Mouse (Mus musculus): Measurements from ENCODE around the gene Gpha2. TPM values are rescaled to one million over a fixed set of nuclear protein-coding genes. Genes with fewer than 3 reads are reported as not detected.

Gene Gpha2
- polyA plus RNA-seq, 1 experiment from 2014 or later, result not detected

GRCm38 (mm10) chr19:6260946-6261345 lies 34.8 kb downstream of the Gpha2 start:
- no peak for ATAC-seq
- H3K4me3 ChIP-seq (replicated peaks; ENCODE audit: low read length), result no peak overlapping the region
- 81% methylated on average over 4 of the region's 4 CpGs for WGBS
- peaks cover 20% of the 10 kb centered on the region for H3K36me3 ChIP-seq (ENCODE audit: control insufficient read depth, insufficient read depth)
- H3K27ac ChIP-seq (ENCODE audit: low read length), result no peak overlapping the region
- no peaks in the 10 kb centered on the region for H3K9me3 ChIP-seq (ENCODE audit: control insufficient read depth, low read length)
- H3K4me2 ChIP-seq (ENCODE audit: low read length), result no peak overlapping the region
- no peaks in the 10 kb centered on the region for H3K4me1 ChIP-seq (replicated peaks; ENCODE audit: control insufficient read depth, insufficient read depth, low read length)
- no peaks in the 10 kb centered on the region for H3K27me3 ChIP-seq (replicated peaks; ENCODE audit: control insufficient read depth, insufficient read depth, low read length)
- H3K9ac ChIP-seq (replicated peaks; ENCODE audit: low read depth, low read length), result no peak overlapping the region

- H3K4me2 ChIP-seq (ENCODE audit: low read length), result no peak overlapping the region
- no peak for ATAC-seq
- peaks cover 18% of the 10 kb centered on the region for H3K36me3 ChIP-seq (ENCODE audit: control insufficient read depth, insufficient read depth)
- H3K4me3 ChIP-seq (replicated peaks; ENCODE audit: low read length), result no peak overlapping the region
- H3K9ac ChIP-seq (replicated peaks; ENCODE audit: low read depth, low read length), result no peak overlapping the region
- H3K27ac ChIP-seq (ENCODE audit: low read length), result no peak overlapping the region
- no peaks in the 10 kb centered on the region for H3K9me3 ChIP-seq (ENCODE audit: control insufficient read depth, low read length)
- H3K27me3 ChIP-seq (replicated peaks; ENCODE audit: control insufficient read depth, insufficient read depth, low read length), result no peaks in the 10 kb centered on the region
- WGBS, result 91% methylated on average over 14 of the region's 14 CpGs
- H3K4me1 ChIP-seq (replicated peaks; ENCODE audit: control insufficient read depth, insufficient read depth, low read length), result no peaks in the 10 kb centered on the region
Measured at GRCm38 (mm10) chr19:6261379-6261778, 35.2 kb downstream of the Gpha2 start.

GRCm38 (mm10) chr19:6262222-6262621 lies 36.0 kb downstream of the Gpha2 start:
- H3K27me3 ChIP-seq (replicated peaks; ENCODE audit: control insufficient read depth, insufficient read depth, low read length), result no peaks in the 10 kb centered on the region

GRCm38 (mm10) chr19:6262839-6263433 lies 36.8 kb downstream of the Gpha2 start:
- Histone ChIP-seq H3K27ac (ENCODE audit: low read length) (no peak overlapping the region), H3K4me2 (ENCODE audit: low read length) (no peak overlapping the region), H3K4me3 (replicated peaks; ENCODE audit: low read length) (no peak overlapping the region), H3K9ac (replicated peaks; ENCODE audit: low read depth, low read length) (no peak overlapping the region), H3K27me3 (replicated peaks; ENCODE audit: control insufficient read depth, insufficient read depth, low read length) (no peaks in the 10 kb centered on the region), H3K36me3 (ENCODE audit: control insufficient read depth, insufficient read depth) (peaks cover 6% of the 10 kb centered on the region), H3K4me1 (replicated peaks; ENCODE audit: control insufficient read depth, insufficient read depth, low read length) (0 out of 2 replicates have a peak, but pooled peaks cover 2% of the 10 kb centered on the region), H3K9me3 (ENCODE audit: control insufficient read depth, low read length) (no peaks in the 10 kb centered on the region)
- no peak for ATAC-seq
- 91% methylated on average over 8 of the region's 8 CpGs for WGBS

More at GRCm38 (mm10) chr19:6262222-6262621, 36.0 kb downstream of the Gpha2 start:
- no peak overlapping the region for H3K9ac ChIP-seq (replicated peaks; ENCODE audit: low read depth, low read length)
- no peak overlapping the region for H3K4me3 ChIP-seq (replicated peaks; ENCODE audit: low read length)
- H3K4me1 ChIP-seq (replicated peaks; ENCODE audit: control insufficient read depth, insufficient read depth, low read length), result no peaks in the 10 kb centered on the region
- peaks cover 12% of the 10 kb centered on the region for H3K36me3 ChIP-seq (ENCODE audit: control insufficient read depth, insufficient read depth)
- no peaks in the 10 kb centered on the region for H3K9me3 ChIP-seq (ENCODE audit: control insufficient read depth, low read length)
- WGBS, result 60% methylated on average over 7 of the region's 7 CpGs
- H3K4me2 ChIP-seq (ENCODE audit: low read length), result no peak overlapping the region
- H3K27ac ChIP-seq (ENCODE audit: low read length), result no peak overlapping the region
- ATAC-seq, result no peak

GRCm38 (mm10) chr19:6264200-6264599 lies 38.0 kb downstream of the Gpha2 start:
- Histone ChIP-seq H3K4me3 (replicated peaks; ENCODE audit: low read length) (no peak overlapping the region), H3K4me2 (ENCODE audit: low read length) (no peak overlapping the region), H3K27ac (ENCODE audit: low read length) (no peak overlapping the region), H3K9ac (replicated peaks; ENCODE audit: low read depth, low read length) (no peak overlapping the region), H3K9me3 (ENCODE audit: control insufficient read depth, low read length) (no peaks in the 10 kb centered on the region), H3K27me3 (replicated peaks; ENCODE audit: control insufficient read depth, insufficient read depth, low read length) (no peaks in the 10 kb centered on the region), H3K4me1 (replicated peaks; ENCODE audit: control insufficient read depth, insufficient read depth, low read length) (0 out of 2 replicates have a peak, but pooled peaks cover 5% of the 10 kb centered on the region), H3K36me3 (ENCODE audit: control insufficient read depth, insufficient read depth) (peaks cover 5% of the 10 kb centered on the region; the same call in 1 of the 2 replicates)
- WGBS, result 82% methylated on average over 9 of the region's 9 CpGs
- ATAC-seq, result no peak

GRCm38 (mm10) chr19:6264945-6265344 lies 38.8 kb downstream of the Gpha2 start:
- peaks cover 5% of the 10 kb centered on the region; the same call in 1 of the 2 replicates for H3K36me3 ChIP-seq (ENCODE audit: control insufficient read depth, insufficient read depth)
- H3K9me3 ChIP-seq (ENCODE audit: control insufficient read depth, low read length), result no peaks in the 10 kb centered on the region
- H3K27me3 ChIP-seq (replicated peaks; ENCODE audit: control insufficient read depth, insufficient read depth, low read length), result no peaks in the 10 kb centered on the region
- no peak overlapping the region for H3K4me2 ChIP-seq (ENCODE audit: low read length)
- 0 out of 2 replicates have a peak, but pooled peaks cover 5% of the 10 kb centered on the region for H3K4me1 ChIP-seq (replicated peaks; ENCODE audit: control insufficient read depth, insufficient read depth, low read length)
- 85% methylated on average over 8 of the region's 8 CpGs for WGBS
- ATAC-seq, result no peak
- no peak overlapping the region for H3K9ac ChIP-seq (replicated peaks; ENCODE audit: low read depth, low read length)
- no peak overlapping the region for H3K4me3 ChIP-seq (replicated peaks; ENCODE audit: low read length)
- no peak overlapping the region for H3K27ac ChIP-seq (ENCODE audit: low read length)

- H3K4me1 ChIP-seq (replicated peaks; ENCODE audit: control insufficient read depth, insufficient read depth, low read length), result 0 out of 2 replicates have a peak, but pooled peaks cover 5% of the 10 kb centered on the region
Measured at GRCm38 (mm10) chr19:6265727-6266182, 39.6 kb downstream of the Gpha2 start.

GRCm38 (mm10) chr19:6267306-6268169 lies 41.4 kb downstream of the Gpha2 start:
- Histone ChIP-seq H3K27ac (ENCODE audit: low read length) (no peak overlapping the region), H3K4me2 (ENCODE audit: low read length) (no peak overlapping the region), H3K4me1 (replicated peaks; ENCODE audit: control insufficient read depth, insufficient read depth, low read length) (0 out of 2 replicates have a peak, but pooled peaks cover 5% of the 10 kb centered on the region), H3K9me3 (ENCODE audit: control insufficient read depth, low read length) (no peaks in the 10 kb centered on the region), H3K27me3 (replicated peaks; ENCODE audit: control insufficient read depth, insufficient read depth, low read length) (no peaks in the 10 kb centered on the region), H3K36me3 (ENCODE audit: control insufficient read depth, insufficient read depth) (no peaks in the 10 kb centered on the region), H3K9ac (replicated peaks; ENCODE audit: low read depth, low read length) (no peak overlapping the region), H3K4me3 (replicated peaks; ENCODE audit: low read length) (no peak overlapping the region)
- 70% methylated on average over 11 of the region's 11 CpGs for WGBS
- no peak for ATAC-seq

More at GRCm38 (mm10) chr19:6265727-6266182, 39.6 kb downstream of the Gpha2 start:
- Histone ChIP-seq H3K36me3 (ENCODE audit: control insufficient read depth, insufficient read depth) (no peaks in the 10 kb centered on the region), H3K27ac (ENCODE audit: low read length) (no peak overlapping the region), H3K9me3 (ENCODE audit: control insufficient read depth, low read length) (no peaks in the 10 kb centered on the region), H3K4me2 (ENCODE audit: low read length) (no peak overlapping the region), H3K9ac (replicated peaks; ENCODE audit: low read depth, low read length) (no peak overlapping the region), H3K27me3 (replicated peaks; ENCODE audit: control insufficient read depth, insufficient read depth, low read length) (no peaks in the 10 kb centered on the region), H3K4me3 (replicated peaks; ENCODE audit: low read length) (no peak overlapping the region)
- 63% methylated on average over 6 of the region's 6 CpGs for WGBS
- no peak for ATAC-seq

GRCm38 (mm10) chr19:6268170-6268528 lies 42.0 kb downstream of the Gpha2 start:
- no peak overlapping the region for H3K4me3 ChIP-seq (replicated peaks; ENCODE audit: low read length)
- no peak overlapping the region for H3K27ac ChIP-seq (ENCODE audit: low read length)
- peak; percentile 84 for ATAC-seq
- WGBS, result 16% methylated on average over 8 of the region's 8 CpGs
- H3K9ac ChIP-seq (replicated peaks; ENCODE audit: low read depth, low read length), result no peak overlapping the region
- no peaks in the 10 kb centered on the region for H3K36me3 ChIP-seq (ENCODE audit: control insufficient read depth, insufficient read depth)
- no peak overlapping the region for H3K4me2 ChIP-seq (ENCODE audit: low read length)
- H3K27me3 ChIP-seq (replicated peaks; ENCODE audit: control insufficient read depth, insufficient read depth, low read length), result no peaks in the 10 kb centered on the region
- no peaks in the 10 kb centered on the region for H3K9me3 ChIP-seq (ENCODE audit: control insufficient read depth, low read length)
- 0 out of 2 replicates have a peak, but pooled peaks cover 5% of the 10 kb centered on the region for H3K4me1 ChIP-seq (replicated peaks; ENCODE audit: control insufficient read depth, insufficient read depth, low read length)
